Mouse (Mus musculus): ENCODE results near the gene Sbpl. TPM values are rescaled to one million over a fixed set of nuclear protein-coding genes. Genes with fewer than 3 reads are reported as not detected.

Gene Sbpl
- not detected in 2 replicates for polyA plus RNA-seq (2016; fragmentation: Nextera tagmentation; extraction: Ambion mirVana)

DNA sequence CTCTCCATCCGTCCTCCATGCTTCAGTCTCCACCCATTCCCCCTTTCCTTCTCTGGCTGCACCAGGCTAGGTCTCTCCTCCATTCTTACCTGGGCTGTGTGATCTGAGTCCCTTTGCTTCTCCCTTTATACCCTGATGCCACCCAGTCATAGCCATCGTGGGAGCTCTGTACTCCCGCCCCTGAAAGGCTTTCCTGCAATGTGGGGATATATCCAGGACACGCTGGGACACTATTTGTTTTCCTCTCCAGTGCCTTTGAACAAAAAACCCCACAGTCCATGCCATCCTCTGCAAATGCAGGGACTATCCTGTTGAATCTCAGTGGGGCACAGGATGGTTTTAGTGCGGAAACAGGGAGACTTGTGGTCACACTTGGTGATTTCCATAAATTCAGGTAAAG lies at the start of gene Sbpl:
Gene Sbpl (minus strand): TSS at position 101 of the 400 bp plus-strand sequence.
- Histone ChIP-seq H3K36me3 (no peaks in the 10 kb centered on the region), H3K4me1 (peaks cover 5% of the 10 kb centered on the region; the same call in 1 of the 2 replicates), H3K27ac (replicated peaks) (no peak within 1 kb of the TSS), H3K9me3 (replicated peaks) (no peaks in the 10 kb centered on the region), H3K4me3 (no peak within 1 kb of the TSS), H3K27me3 (ENCODE audit: low read depth, poor library complexity, severe bottlenecking) (peaks cover 3% of the 10 kb centered on the region; the same call in 1 of the 2 replicates)
- WGBS = 82% methylated on average over 5 of the region's 5 CpGs
- DNase-seq (ENCODE audit: low spot score) = no peak

DNA sequence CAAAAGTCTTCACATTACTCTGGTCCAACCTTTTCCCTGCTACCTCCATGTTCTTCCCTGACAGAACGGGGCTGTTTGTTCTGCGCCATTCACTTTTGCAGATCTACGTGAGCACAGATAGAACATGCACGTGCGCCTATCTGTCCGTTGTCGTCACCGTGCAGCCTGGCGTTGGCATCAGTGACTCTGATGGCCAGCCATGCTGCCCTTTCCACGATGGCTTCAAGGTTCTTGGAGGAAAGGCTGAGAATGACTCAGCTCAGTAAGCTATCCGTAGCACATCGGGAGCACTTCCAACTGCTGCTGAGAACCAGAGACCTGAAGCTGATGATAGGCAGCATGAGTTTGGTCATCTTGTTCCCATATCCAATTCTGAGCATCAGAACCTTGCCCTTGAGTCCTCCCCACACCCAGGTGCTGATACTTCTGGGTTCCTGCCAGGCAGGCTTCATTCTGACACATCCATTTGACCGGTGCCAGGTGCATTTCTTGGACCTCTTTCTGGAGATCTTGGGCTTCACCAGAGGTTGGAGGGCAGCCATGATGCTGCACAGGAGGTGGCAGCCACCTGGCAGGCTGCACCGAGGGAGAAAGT lies 49.1 kb upstream of the Sbpl start:
- H3K4me3 ChIP-seq = no peak overlapping the region
- no peak for DNase-seq (ENCODE audit: low spot score)
- H3K27ac ChIP-seq (replicated peaks) = no peak overlapping the region
- H3K36me3 ChIP-seq = no peaks in the 10 kb centered on the region
- no peaks in the 10 kb centered on the region for H3K4me1 ChIP-seq
- H3K27me3 ChIP-seq (ENCODE audit: low read depth, poor library complexity, severe bottlenecking) = no peaks in the 10 kb centered on the region
- WGBS = 92% methylated on average over 14 of the region's 14 CpGs
- H3K9me3 ChIP-seq (replicated peaks) = no peaks in the 10 kb centered on the region

DNA sequence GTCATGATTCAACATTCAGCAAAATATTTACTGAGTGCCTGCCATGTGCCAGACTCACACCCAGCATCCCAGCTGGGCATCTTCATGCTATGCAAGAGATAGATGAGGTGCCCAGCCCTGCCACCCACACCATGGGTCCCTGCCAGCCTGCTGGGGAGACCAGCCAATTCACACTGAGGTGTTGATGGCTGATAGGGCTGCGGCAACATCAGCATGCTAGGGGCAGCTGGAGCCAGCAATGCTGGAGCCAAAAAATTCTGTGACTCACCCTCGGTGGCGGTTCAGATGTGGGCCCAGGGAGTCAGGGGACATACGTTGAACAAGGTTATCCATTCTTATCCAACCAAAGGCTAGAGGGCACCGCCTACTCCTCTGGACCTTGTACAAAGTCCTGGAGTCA lies 45.3 kb upstream of the Sbpl start:
- no peaks in the 10 kb centered on the region for H3K36me3 ChIP-seq
- no peak for DNase-seq (ENCODE audit: low spot score)
- WGBS = 76% methylated on average over 5 of the region's 5 CpGs
- no peaks in the 10 kb centered on the region for H3K9me3 ChIP-seq (replicated peaks)
- no peaks in the 10 kb centered on the region for H3K27me3 ChIP-seq (ENCODE audit: low read depth, poor library complexity, severe bottlenecking)
- H3K4me1 ChIP-seq = 0 out of 2 replicates have a peak, but pooled peaks cover 2% of the 10 kb centered on the region
- H3K27ac ChIP-seq (replicated peaks) = no peak overlapping the region
- H3K4me3 ChIP-seq = no peak overlapping the region

DNA sequence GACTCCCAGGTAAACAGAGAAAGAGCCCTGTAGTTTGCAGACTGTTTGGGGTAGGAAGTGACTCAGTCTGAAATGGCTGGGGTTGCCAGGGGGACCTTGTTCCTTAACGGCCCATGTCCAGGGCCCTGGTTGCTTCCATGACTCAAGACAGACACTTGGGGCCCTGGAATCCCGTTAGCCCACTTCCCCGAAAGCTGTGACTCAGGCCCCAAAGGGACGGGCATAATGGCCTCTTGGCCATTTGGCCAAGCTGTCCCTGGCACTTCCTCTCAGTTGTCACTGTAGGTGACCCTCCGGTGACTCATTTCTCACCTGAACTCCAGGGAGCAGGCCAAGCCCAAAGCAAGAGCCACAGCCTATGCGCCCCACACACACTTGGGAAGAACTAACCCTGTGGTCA lies 43.3 kb upstream of the Sbpl start:
- Histone ChIP-seq H3K9me3 (replicated peaks) (no peaks in the 10 kb centered on the region), H3K4me1 (peaks cover 7% of the 10 kb centered on the region; the same call in 1 of the 2 replicates), H3K27ac (replicated peaks) (no peak overlapping the region), H3K27me3 (ENCODE audit: low read depth, poor library complexity, severe bottlenecking) (0 out of 2 replicates have a peak, but pooled peaks cover 7% of the 10 kb centered on the region), H3K4me3 (no peak overlapping the region), H3K36me3 (no peaks in the 10 kb centered on the region)
- 80% methylated on average over 6 of the region's 6 CpGs for WGBS
- DNase-seq (ENCODE audit: low spot score) = no peak

DNA sequence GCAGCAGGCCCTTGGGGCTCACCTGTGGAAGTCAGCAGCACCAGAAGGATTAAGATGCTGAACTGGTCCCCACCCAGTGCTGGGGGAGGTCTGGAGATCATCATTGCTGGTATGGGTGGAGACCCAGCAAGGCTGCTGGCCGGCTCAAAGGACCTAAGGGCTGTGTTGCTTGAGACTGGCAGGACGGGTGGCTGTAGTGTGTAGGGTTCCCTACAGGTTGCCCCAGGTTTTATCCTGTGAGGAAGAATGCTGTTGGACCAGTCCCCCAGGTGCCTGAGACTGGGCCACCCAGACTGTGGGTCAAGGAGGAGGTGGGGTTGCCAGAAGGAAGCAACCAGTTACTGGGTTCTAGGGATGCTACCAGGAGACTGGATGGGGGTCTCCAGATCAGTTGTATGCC lies 42.8 kb upstream of the Sbpl start, which contains the start of gene Prss22:
Gene Prss22 (minus strand): TSS at position 200 of the 400 bp plus-strand sequence.
- Histone ChIP-seq H3K9me3 (replicated peaks) (no peaks in the 10 kb centered on the region), H3K27ac (replicated peaks) (no peak within 1 kb of the TSS), H3K4me1 (peaks cover 12% of the 10 kb centered on the region), H3K4me3 (no peak within 1 kb of the TSS), H3K36me3 (no peaks in the 10 kb centered on the region), H3K27me3 (ENCODE audit: low read depth, poor library complexity, severe bottlenecking) (0 out of 2 replicates have a peak, but pooled peaks cover 7% of the 10 kb centered on the region)
- 64% methylated on average over 2 of the region's 2 CpGs for WGBS
- DNase-seq (ENCODE audit: low spot score) = no peak

DNA sequence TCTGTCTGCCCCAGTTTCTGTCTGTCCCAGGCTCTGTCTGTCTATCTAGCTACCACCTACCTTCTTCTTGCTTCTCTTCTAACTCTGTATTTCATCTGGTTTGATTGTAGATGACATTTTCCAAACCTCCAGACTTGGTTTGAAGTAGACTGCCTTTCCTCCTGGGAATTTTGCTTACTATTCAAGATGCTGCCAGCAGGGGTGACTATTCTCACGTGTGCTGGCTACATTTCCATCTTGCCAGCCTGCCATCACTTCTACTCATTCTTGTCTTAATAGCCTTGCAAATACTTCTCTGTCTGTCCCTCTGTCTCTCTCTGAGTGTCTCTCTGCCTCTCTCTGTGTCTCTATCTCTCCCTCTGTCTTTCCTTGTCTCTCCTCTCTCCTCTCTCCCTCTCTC lies 40.3 kb upstream of the Sbpl start:
- no peak overlapping the region for H3K27ac ChIP-seq (replicated peaks)
- H3K27me3 ChIP-seq (ENCODE audit: low read depth, poor library complexity, severe bottlenecking) = 0 out of 2 replicates have a peak, but pooled peaks cover 7% of the 10 kb centered on the region
- peaks cover 20% of the 10 kb centered on the region for H3K4me1 ChIP-seq
- DNase-seq (ENCODE audit: low spot score) = no peak
- no peaks in the 10 kb centered on the region for H3K9me3 ChIP-seq (replicated peaks)
- H3K4me3 ChIP-seq = no peak overlapping the region
- no peaks in the 10 kb centered on the region for H3K36me3 ChIP-seq
- WGBS = 34% methylated on average over 1 of the region's 1 CpGs

DNA sequence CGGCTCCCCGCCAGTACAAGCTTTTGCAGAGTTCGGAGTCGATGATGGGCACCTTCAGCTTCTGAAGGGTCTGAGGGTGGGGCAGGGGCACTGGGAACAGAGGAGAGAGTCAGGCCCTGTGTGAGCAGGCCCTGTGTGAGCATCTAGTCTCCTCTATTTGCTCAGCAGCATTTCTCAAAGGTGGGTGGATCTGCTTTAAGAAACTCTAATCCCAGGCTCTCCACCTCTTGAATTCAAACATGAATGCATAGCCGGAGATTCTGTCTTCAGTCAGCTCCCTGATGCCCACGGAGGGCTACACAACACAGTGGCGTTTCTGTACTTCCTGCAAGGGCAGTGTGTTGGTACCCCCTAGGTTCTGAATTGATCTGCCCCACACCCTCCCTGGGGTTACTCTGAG lies 39.6 kb upstream of the Sbpl start:
- H3K9me3 ChIP-seq (replicated peaks) = no peaks in the 10 kb centered on the region
- H3K4me3 ChIP-seq = no peak overlapping the region
- no peaks in the 10 kb centered on the region for H3K36me3 ChIP-seq
- peaks cover 27% of the 10 kb centered on the region for H3K4me1 ChIP-seq
- no peak for DNase-seq (ENCODE audit: low spot score)
- no peak overlapping the region for H3K27ac ChIP-seq (replicated peaks)
- WGBS = 82% methylated on average over 7 of the region's 7 CpGs
- 0 out of 2 replicates have a peak, but pooled peaks cover 7% of the 10 kb centered on the region for H3K27me3 ChIP-seq (ENCODE audit: low read depth, poor library complexity, severe bottlenecking)

DNA sequence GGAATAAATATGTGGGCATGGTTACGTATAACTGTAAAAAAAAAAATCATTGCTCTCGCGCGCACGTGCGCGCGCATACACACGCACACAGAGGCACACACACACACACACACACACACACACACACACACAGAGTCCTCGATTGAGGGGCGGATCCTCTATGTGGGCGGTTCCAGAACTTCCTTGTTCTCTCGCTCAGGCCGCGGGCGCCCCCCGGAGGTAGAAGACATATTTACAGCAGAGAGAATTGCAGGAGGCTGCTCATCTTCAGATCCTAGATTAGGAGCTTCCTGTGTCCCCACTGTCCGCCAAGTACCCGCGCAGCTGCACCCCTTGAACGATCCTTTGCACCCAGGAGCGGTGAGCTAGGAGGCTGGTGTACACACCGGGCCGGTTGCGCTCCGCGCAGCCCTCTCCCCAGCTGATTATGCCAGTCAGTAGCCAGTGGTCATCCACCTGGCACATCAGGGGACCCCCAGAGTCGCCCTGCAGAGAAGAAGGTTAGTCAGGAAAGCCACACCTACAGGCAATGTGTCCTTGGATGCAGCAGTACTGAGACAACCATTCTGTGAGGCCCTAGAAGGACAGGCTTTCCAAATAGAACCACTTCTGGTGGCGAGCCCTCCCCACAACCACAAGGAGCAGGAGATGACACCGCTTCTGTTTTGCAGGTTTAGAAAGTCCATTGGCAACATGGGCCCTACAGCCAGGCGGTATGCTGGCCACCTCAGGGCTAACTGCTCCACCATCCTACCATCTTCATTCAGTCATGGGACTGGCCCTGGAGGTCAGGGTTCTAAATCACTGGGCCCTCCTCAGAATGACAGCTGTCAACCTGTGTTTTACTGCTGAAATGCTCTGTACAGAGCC lies 38.7 kb upstream of the Sbpl start:
- Histone ChIP-seq H3K4me1 (peaks cover 27% of the 10 kb centered on the region), H3K27ac (replicated peaks) (peak overlapping the region; percentile 79), H3K9me3 (replicated peaks) (no peaks in the 10 kb centered on the region), H3K36me3 (no peaks in the 10 kb centered on the region), H3K27me3 (ENCODE audit: low read depth, poor library complexity, severe bottlenecking) (0 out of 2 replicates have a peak, but pooled peaks cover 7% of the 10 kb centered on the region), H3K4me3 (peak overlapping the region; percentile 39)
- 11% methylated on average over 31 of the region's 31 CpGs for WGBS
- peak; percentile 91 for DNase-seq (ENCODE audit: low spot score)

DNA sequence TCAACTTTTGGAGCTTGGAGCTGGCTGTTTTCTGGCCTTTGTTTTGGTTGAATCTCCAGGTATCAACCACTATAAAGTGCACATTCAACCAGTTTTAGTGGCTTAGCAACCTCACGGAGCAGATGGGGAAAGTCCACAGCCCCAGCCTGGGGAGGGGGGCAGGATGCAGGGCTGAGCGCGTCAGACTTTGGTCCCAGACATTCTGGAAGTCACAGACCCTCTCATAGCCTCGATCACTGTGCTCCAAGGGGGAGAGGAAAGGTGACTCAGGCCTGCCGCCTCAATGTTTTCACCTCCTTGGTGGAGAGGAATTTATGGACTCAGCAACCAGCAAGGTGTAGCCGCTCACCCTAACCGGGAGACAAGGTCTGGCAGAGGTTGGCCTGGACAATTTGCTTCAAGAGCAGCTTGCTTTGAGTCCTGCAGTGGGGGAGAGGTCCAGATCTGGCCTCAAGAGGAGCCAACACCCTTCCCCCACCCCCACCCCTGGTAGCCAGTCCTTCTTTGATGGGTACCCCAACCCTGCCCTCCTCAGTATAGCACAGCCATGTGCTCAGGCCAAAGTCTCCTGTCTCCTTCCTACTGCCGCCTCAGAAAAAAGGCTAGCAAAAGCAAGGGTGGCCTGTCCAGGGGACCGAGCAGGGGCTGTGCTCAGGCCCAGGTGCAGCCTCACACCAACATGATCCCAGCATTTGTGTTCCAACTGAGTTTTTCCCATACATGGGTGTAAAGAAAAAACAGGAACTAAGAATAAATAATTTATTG lies 37.9 kb upstream of the Sbpl start:
- 75% methylated on average over 9 of the region's 9 CpGs for WGBS
- Histone ChIP-seq H3K4me1 (peaks cover 30% of the 10 kb centered on the region), H3K9me3 (replicated peaks) (no peaks in the 10 kb centered on the region), H3K4me3 (peak overlapping the region; percentile 39), H3K27me3 (ENCODE audit: low read depth, poor library complexity, severe bottlenecking) (0 out of 2 replicates have a peak, but pooled peaks cover 7% of the 10 kb centered on the region), H3K36me3 (no peaks in the 10 kb centered on the region), H3K27ac (replicated peaks) (peak overlapping the region; percentile 79)
- no peak for DNase-seq (ENCODE audit: low spot score)

DNA sequence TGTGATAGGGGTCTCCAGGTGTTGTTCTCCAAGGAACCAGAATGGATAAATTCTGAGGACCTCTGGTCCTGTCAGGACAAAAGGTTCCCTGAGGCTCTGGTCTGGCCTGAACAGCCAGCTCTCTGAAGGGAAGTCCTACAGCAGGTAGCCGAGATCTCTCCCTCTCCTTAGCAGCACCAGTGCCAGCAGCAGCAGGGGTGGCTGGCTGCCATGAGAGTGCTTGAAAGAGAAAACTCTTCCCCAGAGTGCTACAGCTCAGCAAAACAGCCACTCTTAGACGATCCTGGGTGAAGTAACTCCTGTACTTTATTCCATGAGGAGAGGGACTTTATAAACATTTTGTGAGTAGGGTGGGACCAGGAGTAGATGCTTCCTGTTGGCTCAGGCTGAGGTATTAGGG lies 34.7 kb upstream of the Sbpl start:
- Histone ChIP-seq H3K9me3 (replicated peaks) (no peaks in the 10 kb centered on the region), H3K27me3 (ENCODE audit: low read depth, poor library complexity, severe bottlenecking) (0 out of 2 replicates have a peak, but pooled peaks cover 3% of the 10 kb centered on the region), H3K4me3 (no peak overlapping the region), H3K36me3 (no peaks in the 10 kb centered on the region), H3K27ac (replicated peaks) (no peak overlapping the region), H3K4me1 (peaks cover 37% of the 10 kb centered on the region)
- no peak for DNase-seq (ENCODE audit: low spot score)
- WGBS = 55% methylated on average over 2 of the region's 2 CpGs

DNA sequence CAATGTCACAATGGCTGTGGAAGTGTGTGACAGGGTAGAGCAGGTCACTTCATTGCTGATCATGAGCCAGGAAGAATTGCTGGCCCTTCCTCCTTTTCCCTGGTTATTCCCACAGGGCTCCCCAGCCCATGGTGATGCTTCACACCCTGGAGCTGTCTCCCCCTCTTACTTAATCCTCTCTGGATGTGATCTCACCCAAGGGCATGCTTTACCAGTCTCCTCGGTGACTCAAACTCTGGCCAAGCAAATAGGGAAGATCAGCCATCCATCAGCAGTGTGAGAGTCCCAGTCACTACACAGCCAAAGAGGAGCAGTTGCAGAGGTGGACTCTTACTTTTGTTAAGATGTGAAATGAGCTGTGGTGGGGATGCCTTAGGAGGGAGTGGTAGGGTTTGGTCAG lies 29.9 kb upstream of the Sbpl start:
- 69% methylated on average over 1 of the region's 1 CpGs for WGBS
- DNase-seq (ENCODE audit: low spot score) = no peak
- H3K9me3 ChIP-seq (replicated peaks) = no peaks in the 10 kb centered on the region
- H3K27me3 ChIP-seq (ENCODE audit: low read depth, poor library complexity, severe bottlenecking) = no peaks in the 10 kb centered on the region
- peaks cover 17% of the 10 kb centered on the region for H3K4me1 ChIP-seq
- H3K27ac ChIP-seq (replicated peaks) = no peak overlapping the region
- H3K4me3 ChIP-seq = no peak overlapping the region
- H3K36me3 ChIP-seq = no peaks in the 10 kb centered on the region

DNA sequence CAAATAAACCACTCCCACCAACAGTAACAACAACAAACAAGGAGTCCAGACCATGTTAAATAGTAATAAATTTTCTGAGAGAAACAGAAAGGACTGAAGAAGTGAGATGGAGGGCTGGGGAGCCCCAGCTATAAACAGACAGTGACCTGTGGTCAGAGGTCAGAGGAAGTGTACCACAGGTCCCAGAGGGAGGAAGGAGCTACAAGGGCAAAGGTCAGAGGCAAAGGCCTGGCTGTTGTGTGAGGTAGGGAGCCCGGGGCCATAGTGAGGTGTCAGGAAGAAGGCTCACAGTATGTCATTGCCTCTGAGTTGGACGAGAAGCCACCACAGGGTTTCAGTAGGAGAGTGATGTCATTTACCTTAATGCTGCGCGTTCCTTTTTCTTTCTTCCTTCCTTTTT lies 27.8 kb upstream of the Sbpl start:
- no peak overlapping the region for H3K4me3 ChIP-seq
- H3K9me3 ChIP-seq (replicated peaks) = no peaks in the 10 kb centered on the region
- H3K4me1 ChIP-seq = peaks cover 20% of the 10 kb centered on the region
- DNase-seq (ENCODE audit: low spot score) = no peak
- H3K27ac ChIP-seq (replicated peaks) = no peak overlapping the region
- whole genome bisulfite sequencing = 58% methylated on average over 4 of the region's 4 CpGs
- no peaks in the 10 kb centered on the region for H3K27me3 ChIP-seq (ENCODE audit: low read depth, poor library complexity, severe bottlenecking)
- no peaks in the 10 kb centered on the region for H3K36me3 ChIP-seq
